Mouse (Mus musculus) erythroblast, embryonic 14.5 days (primary cell): Measurements from ENCODE around the gene Tfb1m.

Experiments used
- GATA1 ChIP-seq: IDR thresholded peaks from 2 replicates; pipeline ENCODE4 v1.6.1; 2012; ENCODE audit warnings: low read length, inconsistent platforms, mixed read lengths
- TAL1 ChIP-seq: IDR thresholded peaks from 3 replicates; pipeline ENCODE4 v1.6.1; 2012; ENCODE audit warnings: low read length, inconsistent platforms, mixed read lengths

DNA sequence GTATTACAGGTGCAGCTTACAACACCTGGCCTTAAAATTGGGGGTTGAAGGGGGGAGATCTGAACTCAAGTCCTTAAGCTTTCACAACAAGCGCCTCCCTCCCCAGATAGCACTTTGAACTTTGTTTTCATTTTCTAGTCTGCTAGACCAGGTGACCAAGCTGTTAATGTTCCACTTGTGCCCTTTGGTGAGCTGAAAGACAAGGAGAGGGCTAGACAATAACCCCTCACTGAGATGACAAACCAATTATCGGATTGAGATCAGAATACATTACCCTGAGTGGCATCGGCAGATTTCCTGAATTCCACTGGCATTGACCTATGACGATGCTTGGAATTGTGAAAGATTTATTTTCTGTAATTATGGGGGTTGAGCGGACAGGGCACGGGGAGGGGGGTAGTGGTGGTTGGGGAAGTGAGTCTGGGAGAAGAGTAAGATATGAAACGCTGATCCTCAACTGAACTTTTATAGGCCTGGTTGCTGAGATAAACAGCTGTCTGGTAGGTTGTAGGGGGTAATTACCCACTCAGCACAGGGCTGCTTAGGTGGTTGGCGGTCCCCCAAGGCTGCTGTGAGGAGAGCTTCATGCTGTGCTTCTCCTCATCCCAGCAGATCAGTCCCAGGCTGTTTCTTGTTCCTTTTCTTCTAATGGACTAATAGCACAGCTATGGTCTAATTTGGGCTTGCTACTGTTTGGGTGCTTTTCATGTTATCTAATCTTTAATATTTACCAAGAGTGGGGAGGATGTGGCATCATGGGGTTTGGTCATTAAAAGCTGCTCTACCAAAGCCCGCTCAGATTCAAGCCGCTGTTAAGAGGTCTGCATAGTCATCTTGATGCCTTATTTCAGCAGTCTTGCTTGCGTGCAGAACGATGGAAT, 69.6 kb downstream of the Tfb1m start:
- TF ChIP-seq GATA1 (no peak), TAL1 (no peak)
